Mouse (Mus musculus): ENCODE measurements around the gene Bbx.

DNA sequence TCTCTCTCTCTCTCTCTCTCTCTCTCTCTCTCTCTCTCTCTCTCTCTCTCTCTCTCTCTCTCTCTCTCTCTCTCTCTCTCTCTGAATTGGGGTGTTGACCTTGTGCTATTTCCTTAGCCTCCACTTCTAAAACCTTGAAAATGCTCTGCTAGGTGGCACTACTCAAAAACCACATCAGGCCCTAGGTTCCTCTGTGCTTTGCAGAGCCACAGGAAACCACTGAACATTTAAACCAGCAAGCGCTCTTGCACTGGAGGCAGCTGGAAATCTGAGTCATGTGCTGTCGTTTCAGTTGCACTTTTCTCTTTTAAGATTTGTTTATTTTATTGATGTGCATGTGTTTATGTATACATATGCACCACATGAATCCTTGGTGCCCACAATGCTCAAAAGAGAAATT, 59.6 kb downstream of the Bbx start:
- TF ChIP-seq CTCF (IDR thresholded peaks at IDR 0.05; ENCODE audit: control insufficient read depth, insufficient read depth, insufficient replicate concordance, low read depth, low read length), result no peak
- no peak for TF ChIP-seq POLR2A (IDR thresholded peaks at IDR 0.05; ENCODE audit: control insufficient read depth, low read depth, low read length)
